ENCODE assay signal across 11 mouse cellular contexts in the genomic region with DNA sequence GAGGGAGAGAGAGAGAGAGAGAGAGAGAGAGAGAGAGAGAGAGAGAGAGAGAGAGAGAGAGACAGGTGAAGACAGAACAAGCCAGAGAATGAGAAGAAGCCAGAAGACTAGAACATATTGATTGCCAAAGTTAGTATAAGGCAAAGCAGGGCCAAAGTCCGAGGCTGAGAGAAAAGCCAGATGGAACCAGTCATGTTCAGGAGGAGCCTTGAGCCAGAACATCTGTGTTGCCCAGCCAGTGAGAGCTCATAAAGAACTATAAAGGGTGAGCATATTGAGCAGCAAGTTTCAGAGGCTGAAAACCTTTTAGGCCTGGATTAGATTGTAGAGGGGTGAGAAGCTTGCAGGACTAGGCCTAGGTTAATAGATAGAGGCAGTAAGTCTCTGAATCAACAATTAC.
"Had no signal": no experiment of that assay in that cellular context is flagged by ENCODE, and none has a peak within 500 bp of the region (broad histone marks: within the 10 kb centered on the region; RNA-seq: fewer than 3 reads in every experiment).

No protein-coding gene starts in this region.

- H3K27ac ChIP-seq: hindbrain, embryonic 13.5 days; hindbrain, postnatal 0 days; limb, embryonic 15.5 days; liver, embryonic 12.5 days; midbrain, embryonic 10.5 days; neural tube, embryonic 12.5 days had no signal

- DNase-seq: midbrain, embryonic 14.5 days; right cerebral cortex, postnatal 14 days; thymus, adult 2 months; thymus, postnatal 25 days had no signal

- H3K27me3 ChIP-seq: hindbrain, embryonic 13.5 days; limb, embryonic 15.5 days; liver, embryonic 12.5 days; neural tube, embryonic 12.5 days had no signal

- H3K4me2 ChIP-seq: hindbrain, embryonic 13.5 days; limb, embryonic 15.5 days; liver, embryonic 12.5 days; neural tube, embryonic 12.5 days had no signal

- H3K4me3 ChIP-seq: hindbrain, embryonic 13.5 days; limb, embryonic 15.5 days; liver, embryonic 12.5 days; midbrain, embryonic 10.5 days; myocyte; neural tube, embryonic 12.5 days had no signal

- H3K36me3 ChIP-seq: hindbrain, embryonic 13.5 days; limb, embryonic 15.5 days; liver, embryonic 12.5 days; midbrain, embryonic 10.5 days; neural tube, embryonic 12.5 days had no signal

- H3K9ac ChIP-seq: hindbrain, embryonic 13.5 days; limb, embryonic 15.5 days; liver, embryonic 12.5 days; neural tube, embryonic 12.5 days had no signal

- ATAC-seq: hindbrain, postnatal 0 days; liver, embryonic 12.5 days had no signal

- H3K9me3 ChIP-seq: limb, embryonic 15.5 days; neural tube, embryonic 12.5 days had no signal
